Mouse (Mus musculus): ENCODE data around the gene Ebna1bp2. TPM values are rescaled to one million over a fixed set of nuclear protein-coding genes. Genes with fewer than 3 reads are reported as not detected.

Ebna1bp2 gene
- polyA plus RNA-seq, 1 experiment from 2014 or later, result 84.8 TPM

Other genes starting within 250 kb of the Ebna1bp2 start
- gene Szt2, start 211.5 kb upstream of the Ebna1bp2 start, polyA plus RNA-seq (2015; fragmentation: Nextera tagmentation; extraction: Ambion mirVana), result 8.7 and 10.3 TPM in 2 replicates
- 101 TPM in 2 replicates for gene Med8, start 211.5 kb upstream of the Ebna1bp2 start, polyA plus RNA-seq (2015; fragmentation: Nextera tagmentation; extraction: Ambion mirVana)
- 25.1 and 26.1 TPM in 2 replicates for gene Elovl1, start 192.7 kb upstream of the Ebna1bp2 start, polyA plus RNA-seq (2015; fragmentation: Nextera tagmentation; extraction: Ambion mirVana)
- gene Cdc20, start 183.4 kb upstream of the Ebna1bp2 start, polyA plus RNA-seq (2015; fragmentation: Nextera tagmentation; extraction: Ambion mirVana), result 22.6 and 27.6 TPM in 2 replicates
- gene Mpl, start 163.3 kb upstream of the Ebna1bp2 start, polyA plus RNA-seq (2015; fragmentation: Nextera tagmentation; extraction: Ambion mirVana), result 0.11 TPM in 1 of 2 replicates, not detected in the other
- gene Tie1, start 130.7 kb upstream of the Ebna1bp2 start, polyA plus RNA-seq (2015; fragmentation: Nextera tagmentation; extraction: Ambion mirVana), result 13.1 and 14.4 TPM in 2 replicates
- not detected in 2 replicates for gene 2610528J11Rik, start 93.8 kb upstream of the Ebna1bp2 start, polyA plus RNA-seq (2015; fragmentation: Nextera tagmentation; extraction: Ambion mirVana)
- gene Tmem125, start 76.8 kb upstream of the Ebna1bp2 start, polyA plus RNA-seq (2015; fragmentation: Nextera tagmentation; extraction: Ambion mirVana), result not detected in 2 replicates
- gene Cfap57, start within 50 bp of the Ebna1bp2 start, polyA plus RNA-seq (2015; fragmentation: Nextera tagmentation; extraction: Ambion mirVana), result 2.0 and 2.5 TPM in 2 replicates
- gene Olfr62, start 38.2 kb downstream of the Ebna1bp2 start, polyA plus RNA-seq (2015; fragmentation: Nextera tagmentation; extraction: Ambion mirVana), result not detected in 2 replicates
- gene Olfr1342, start 72.0 kb downstream of the Ebna1bp2 start, polyA plus RNA-seq (2015; fragmentation: Nextera tagmentation; extraction: Ambion mirVana), result not detected in 2 replicates
- gene Olfr1341, start 82.7 kb downstream of the Ebna1bp2 start, polyA plus RNA-seq (2015; fragmentation: Nextera tagmentation; extraction: Ambion mirVana), result not detected in 2 replicates
- gene Olfr1340, start 99.3 kb downstream of the Ebna1bp2 start, polyA plus RNA-seq (2015; fragmentation: Nextera tagmentation; extraction: Ambion mirVana), result not detected in 2 replicates
- gene Olfr1339, start 111.4 kb downstream of the Ebna1bp2 start, polyA plus RNA-seq (2015; fragmentation: Nextera tagmentation; extraction: Ambion mirVana), result not detected in 2 replicates
- gene Olfr1338, start 137.9 kb downstream of the Ebna1bp2 start, polyA plus RNA-seq (2015; fragmentation: Nextera tagmentation; extraction: Ambion mirVana), result not detected in 2 replicates
- not detected in 2 replicates for gene Olfr1337, start 161.8 kb downstream of the Ebna1bp2 start, polyA plus RNA-seq (2015; fragmentation: Nextera tagmentation; extraction: Ambion mirVana)
- gene Olfr1335, start 189.1 kb downstream of the Ebna1bp2 start, polyA plus RNA-seq (2015; fragmentation: Nextera tagmentation; extraction: Ambion mirVana), result not detected in 2 replicates
- gene Olfr1333, start 215.5 kb downstream of the Ebna1bp2 start, polyA plus RNA-seq (2015; fragmentation: Nextera tagmentation; extraction: Ambion mirVana), result not detected in 2 replicates
- not detected in 2 replicates for gene Olfr1331, start 243.8 kb downstream of the Ebna1bp2 start, polyA plus RNA-seq (2015; fragmentation: Nextera tagmentation; extraction: Ambion mirVana)